Comparison of ENCODE assay signal across 10 mouse cellular contexts in genomic region chr12:110804261-110804660, GRCm38 (mm10). TPM values are rescaled to one million over a fixed set of nuclear protein-coding genes. Genes with fewer than 3 reads are reported as not detected.
DNase-seq lines count a peak whose midpoint lies in the region; ATAC-seq lines count a peak whose summit lies in the region.
"Had no signal": no experiment of that assay in that cellular context is flagged by ENCODE, and none has a peak within 500 bp of the region (broad histone marks: within the 10 kb centered on the region; RNA-seq: fewer than 3 reads in every experiment).

No protein-coding gene starts in this region.

- H3K36me3 ChIP-seq in kidney, embryonic 15.5 days: peaks cover 11% of the 10 kb centered on the region
- H3K36me3 ChIP-seq in forebrain, embryonic 12.5 days (replicated peaks): peaks cover 23% of the 10 kb centered on the region

- 33% methylated on average over 10 of the region's 10 CpGs for WGBS in kidney, embryonic 15.5 days
- 26% methylated on average over 10 of the region's 10 CpGs for WGBS in forebrain, embryonic 12.5 days

- intact Hi-C loops in gastrocnemius, postnatal 14 days (cut with DNase I; ENCODE audit: low total_unique reads): no loop called here

- peaks cover 12% of the 10 kb centered on the region for H3K4me1 ChIP-seq in kidney, embryonic 15.5 days
- peaks cover 26% of the 10 kb centered on the region for H3K4me1 ChIP-seq in forebrain, embryonic 12.5 days

- H3K9ac ChIP-seq in kidney, embryonic 15.5 days: no peak overlapping the region
- no peak overlapping the region for H3K9ac ChIP-seq in forebrain, embryonic 12.5 days

- H3K9me3 ChIP-seq in kidney, embryonic 15.5 days (replicated peaks): no peaks in the 10 kb centered on the region
- no peaks in the 10 kb centered on the region for H3K9me3 ChIP-seq in forebrain, embryonic 12.5 days
- H3K9me3 ChIP-seq: G1E had no signal

- H3K27ac ChIP-seq in kidney, embryonic 15.5 days: no peak overlapping the region
- peak overlapping the region; percentile 33; the same call in 1 of the 2 replicates for H3K27ac ChIP-seq in forebrain, embryonic 12.5 days

- no peak for DNase-seq in kidney, adult 8-10 months
- peak; percentile 48 for DNase-seq in adrenal gland, adult 8-10 months
- peak; percentile 48 to 56 for DNase-seq in kidney, postnatal 4 days
- no peak for DNase-seq in gastrocnemius, postnatal 14 days
- no peak for DNase-seq in frontal cortex, postnatal 25 days (ENCODE audit: low spot score in 2 of 2)
- no peak for DNase-seq in frontal cortex, postnatal 14 days (ENCODE audit: low spot score in 2 of 2)

- no peak overlapping the region for H3K4me3 ChIP-seq in kidney, embryonic 15.5 days (replicated peaks)
- no peak overlapping the region for H3K4me3 ChIP-seq in forebrain, embryonic 12.5 days (replicated peaks)
- H3K4me3 ChIP-seq: erythroblast, embryonic 14.5 days had no signal

- ATAC-seq in kidney, embryonic 15.5 days (replicated peaks; ENCODE audit: low FRiP score): peak; percentile 24; the same call in 1 of the 2 replicates
- peak; percentile 74; the same call in 1 of the 2 replicates for ATAC-seq in forebrain, embryonic 12.5 days (ENCODE audit: low FRiP score)

- H3K27me3 ChIP-seq in kidney, embryonic 15.5 days: no peaks in the 10 kb centered on the region
- no peaks in the 10 kb centered on the region for H3K27me3 ChIP-seq in forebrain, embryonic 12.5 days

- no peak overlapping the region for H3K4me2 ChIP-seq in kidney, embryonic 15.5 days
- H3K4me2 ChIP-seq in forebrain, embryonic 12.5 days: no peak overlapping the region

RNA-seq across cellular contexts. Expression of gene Mok, which starts 36.5 kb away (rescaled TPM):
- 6.2 and 7.8 TPM in 2 replicates for polyA plus RNA-seq in kidney, embryonic 15.5 days (2015; fragmentation: Nextera tagmentation; extraction: Ambion mirVana)
- total RNA-seq in adrenal gland, adult 8-10 months (2022): 1 to 10 TPM; 1.4 to 3.7 (median 2.5) TPM
- polyA plus RNA-seq in forebrain, embryonic 12.5 days (2016; fragmentation: Nextera tagmentation; extraction: Ambion mirVana): 11.4 and 11.6 TPM in 2 replicates
- total RNA-seq in gastrocnemius, postnatal 14 days (2021): under 1 TPM; 0.25 to 0.31 TPM
- polyA plus RNA-seq: erythroblast, embryonic 14.5 days had no signal

RNA-seq across cellular contexts. Expression of gene Zfp839, which starts 45.8 kb away (rescaled TPM):
- polyA plus RNA-seq in kidney, embryonic 15.5 days (2015; fragmentation: Nextera tagmentation; extraction: Ambion mirVana): 6.1 and 6.4 TPM in 2 replicates
- 10 to 100 TPM; 15.5 to 22.4 (median 18.4) TPM for total RNA-seq in adrenal gland, adult 8-10 months (2022)
- 4.8 and 5.0 TPM in 2 replicates for polyA plus RNA-seq in forebrain, embryonic 12.5 days (2016; fragmentation: Nextera tagmentation; extraction: Ambion mirVana)
- 1 to 10 TPM; 3.9 to 5.4 TPM for total RNA-seq in gastrocnemius, postnatal 14 days (2021)

Comparison
In these comparisons a context has a peak if more than half of its experiments do, and no peak if none do; other contexts are left out.
1. DNase-seq: peak in adrenal gland, adult 8-10 months (single experiment) and kidney, postnatal 4 days (2 of 2); none in kidney, adult 8-10 months (0 of 2), gastrocnemius, postnatal 14 days (single experiment), frontal cortex, postnatal 25 days (0 of 2) and frontal cortex, postnatal 14 days (0 of 2).